Mouse (Mus musculus) embryonic facial prominence, embryonic 12.5 days (tissue): ENCODE measurements around the gene Evx1. TPM values are rescaled to one million over a fixed set of nuclear protein-coding genes. Genes with fewer than 3 reads are reported as not detected.

Source experiments
- ATAC-seq: fragments of 200-750 bp; cut with Nextera tagmentation; 2 replicates; pipeline ENCODE4 v1.8.0; 2017; ENCODE audit not compliant: insufficient number of reproducible peaks, insufficient read depth, low FRiP score, low TSS enrichment
- H3K27ac ChIP-seq: fragments of 300-500 bp; sonication (generic); 2 replicates; pipeline ENCODE4 v1.5.1; 2016; ENCODE audit warnings: mild to moderate bottlenecking
- H3K27me3 ChIP-seq: fragments of 300-500 bp; sonication (generic); 2 replicates; pipeline ENCODE4 v1.6.1; 2016; ENCODE audit warnings: mild to moderate bottlenecking, moderate library complexity
- H3K36me3 ChIP-seq: fragments of 300-500 bp; sonication (generic); 2 replicates; pipeline ENCODE4 v1.6.1; 2016; ENCODE audit warnings: mild to moderate bottlenecking
- H3K4me1 ChIP-seq: fragments of 300-500 bp; sonication (generic); 2 replicates; pipeline ENCODE4 v1.6.1; 2016
- H3K4me2 ChIP-seq: fragments of 300-500 bp; sonication (generic); replicated peaks from 2 replicates; pipeline ENCODE4 v1.6.1; 2016; ENCODE audit warnings: mild to moderate bottlenecking, moderate library complexity
- H3K4me3 ChIP-seq: fragments of 300-500 bp; sonication (generic); 2 replicates; pipeline ENCODE4 v1.5.1; 2016; ENCODE audit warnings: mild to moderate bottlenecking
- H3K9ac ChIP-seq: fragments of 300-500 bp; sonication (generic); 2 replicates; pipeline ENCODE4 v1.6.1; 2016; ENCODE audit warnings: mild to moderate bottlenecking, moderate library complexity
- H3K9me3 ChIP-seq: fragments of 300-500 bp; sonication (generic); 2 replicates; pipeline ENCODE4 v1.6.1; 2016; ENCODE audit warnings: mild to moderate bottlenecking, moderate library complexity
- WGBS: fragments of 180-500 bp; shearing (Covaris S2); methylation state at CpG from one replicate; pipeline ENCODE4 v1.1.7; 2016; 5-methylcytosine and 5-hydroxymethylcytosine counted together
- polyA plus RNA-seq: library from polyadenylated mRNA; unstranded; fragments of >200 nt; fragmentation: Nextera tagmentation; extraction: Ambion mirVana; gene quantifications from 2 replicates; pipeline ENCODE4 v1.2.1, GENCODE M21; 2016

Gene Evx1
- polyA plus RNA-seq, 1 experiment from 2014 or later: 0.47 TPM

DNA sequence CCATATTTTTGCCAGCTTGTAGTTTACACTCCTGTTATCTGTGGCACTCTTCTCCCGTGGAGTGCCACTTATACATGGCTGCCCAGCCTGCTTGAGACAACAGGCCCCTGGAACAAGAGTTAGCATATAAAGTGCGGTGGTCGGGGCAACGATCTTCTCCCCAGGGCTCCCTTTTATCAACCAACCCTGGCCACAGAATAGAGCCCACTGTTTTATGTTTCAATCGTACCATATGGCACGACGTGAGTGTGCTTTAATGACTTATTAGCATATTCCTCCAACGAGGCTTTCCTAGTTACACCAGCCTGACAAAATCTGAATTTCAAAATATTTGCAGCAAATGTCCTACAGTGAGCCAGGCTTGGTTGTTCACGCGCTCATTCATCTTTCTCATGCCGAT lies 53.2 kb downstream of the Evx1 start:
- no peaks in the 10 kb centered on the region for H3K27me3 ChIP-seq
- WGBS: 73% methylated on average over 11 of the region's 11 CpGs

GRCm38 (mm10) chr6:52367067-52367466 lies 53.8 kb downstream of the Evx1 start:
- Histone ChIP-seq H3K9me3 (no peaks in the 10 kb centered on the region), H3K27ac (no peak overlapping the region), H3K9ac (no peak overlapping the region), H3K4me1 (no peaks in the 10 kb centered on the region), H3K4me3 (no peak overlapping the region), H3K4me2 (no peak overlapping the region), H3K27me3 (no peaks in the 10 kb centered on the region), H3K36me3 (no peaks in the 10 kb centered on the region)
- ATAC-seq: no peak
- WGBS: 71% methylated on average over 4 of the region's 4 CpGs

More for the DNA sequence above, 53.2 kb downstream of the Evx1 start:
- Histone ChIP-seq H3K4me2 (no peak overlapping the region), H3K4me1 (no peaks in the 10 kb centered on the region), H3K9me3 (no peaks in the 10 kb centered on the region), H3K36me3 (no peaks in the 10 kb centered on the region), H3K27ac (no peak overlapping the region), H3K9ac (no peak overlapping the region), H3K4me3 (no peak overlapping the region)
- no peak for ATAC-seq

Other genes starting within 250 kb of the Evx1 start
- 0.71 and 0.77 TPM in 2 replicates for gene Hoxa1, start 155.2 kb upstream of the Evx1 start, polyA plus RNA-seq
- gene Hoxa2, start 148.7 kb upstream of the Evx1 start, polyA plus RNA-seq: 15.1 and 18.2 TPM in 2 replicates
- 0.17 and 0.35 TPM in 2 replicates for gene 5730596B20Rik, start 136.0 kb upstream of the Evx1 start, polyA plus RNA-seq
- gene Hoxa4, start 121.7 kb upstream of the Evx1 start, polyA plus RNA-seq: 0.14 TPM in 1 of 2 replicates, not detected in the other
- gene Hoxa5, start 108.9 kb upstream of the Evx1 start, polyA plus RNA-seq: 0.33 and 0.34 TPM in 2 replicates
- gene Hoxa6, start 104.8 kb upstream of the Evx1 start, polyA plus RNA-seq: not detected in 2 replicates
- gene Hoxa3, start 100.2 kb upstream of the Evx1 start, polyA plus RNA-seq: 0.70 and 1.2 TPM in 2 replicates
- gene Gm28308, start 100.2 kb upstream of the Evx1 start, polyA plus RNA-seq: not detected in 2 replicates
- gene Hoxa7, start 91.6 kb upstream of the Evx1 start, polyA plus RNA-seq: 0.20 TPM in 1 of 2 replicates, not detected in the other
- not detected in 2 replicates for gene Hoxa9, start 82.4 kb upstream of the Evx1 start, polyA plus RNA-seq
- gene Hoxa10, start 72.6 kb upstream of the Evx1 start, polyA plus RNA-seq: 0.13 TPM in 1 of 2 replicates, not detected in the other
- 0.08 TPM in 1 of 2 replicates, not detected in the other for gene Hoxa11, start 67.7 kb upstream of the Evx1 start, polyA plus RNA-seq
- not detected in 2 replicates for gene Hoxa13, start 52.6 kb upstream of the Evx1 start, polyA plus RNA-seq